Mouse (Mus musculus) left cerebral cortex, postnatal 10 days (tissue): ENCODE data around the gene Srsf7. TPM values are rescaled to one million over a fixed set of nuclear protein-coding genes. Genes with fewer than 3 reads are reported as not detected.
A peak's percentile ranks its signal among the peaks of the same experiment; 100 is the strongest.
"Not testable (repeated sequence)": the region's sequence is repeated elsewhere in the genome, so short reads cannot be mapped to it uniquely, and the experiment has no call there.

ENCODE experiments used
- DNase-seq, 2 experiments: peaks; one replicate each; pipeline ENCODE4 v3.0.0; 2021 to 2022; ENCODE audit warnings: low spot score in 2 of 2, mixed read lengths in 1 of 2; ENCODE audit errors: extremely low spot score in 1 of 2
- intact Hi-C: fragments of 180-260 bp; cut with DNase I; formaldehyde crosslinking; loops from one replicate; pipeline ENCODE4 v1.15.1; 2025
- total RNA-seq, 2 experiments: library from RNA; stranded (reverse); gene quantifications; 2 replicates each; pipeline ENCODE4 v1.2.3; 2021

Gene Srsf7
- total RNA-seq, 2 experiments from 2014 or later = 108 to 120 TPM

DNA sequence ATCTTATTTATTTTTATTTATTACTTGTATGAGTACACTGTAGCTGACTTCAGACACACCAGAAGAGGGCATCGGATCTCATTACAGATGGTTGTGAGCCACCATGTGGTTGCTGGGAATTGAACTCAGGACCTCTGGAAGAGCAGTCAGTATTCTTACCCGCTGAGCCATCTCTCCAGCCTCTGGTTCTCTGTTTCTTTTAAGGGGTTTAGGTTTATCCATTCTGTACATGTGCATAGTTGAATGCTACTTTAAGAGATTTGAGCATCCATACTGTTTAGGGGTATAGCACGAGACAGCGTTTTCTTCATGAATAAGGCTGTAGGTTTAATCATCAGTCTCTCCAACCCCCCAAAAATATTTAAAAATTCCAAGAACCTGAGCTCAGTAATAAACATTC, 6.9 kb upstream of the Srsf7 start:
- DNase-seq, intact Hi-C loops: not testable (repeated sequence)

DNA sequence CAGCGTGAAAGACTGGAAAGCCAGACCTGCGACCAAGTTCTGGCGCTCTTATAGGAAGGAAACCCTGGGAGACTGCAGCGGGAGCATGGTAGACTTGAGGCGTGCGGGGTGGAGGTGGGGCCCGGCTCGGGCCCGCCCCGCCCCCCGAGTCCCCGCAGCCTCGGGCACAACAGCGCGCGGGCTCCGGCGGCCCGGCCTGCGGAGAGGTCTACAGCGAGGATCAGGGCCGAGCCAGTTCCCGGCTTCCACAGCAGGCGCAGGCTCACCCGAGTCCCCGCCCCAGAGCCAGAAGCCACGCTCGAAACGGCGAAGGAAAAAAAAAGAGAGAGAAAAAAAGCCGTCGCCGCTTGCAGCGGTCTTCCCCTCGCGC, 821 bp downstream of the Srsf7 start:
- intact Hi-C loops = no loop called here
- DNase-seq = peak in 1 of 2 experiments; percentile 82

DNA sequence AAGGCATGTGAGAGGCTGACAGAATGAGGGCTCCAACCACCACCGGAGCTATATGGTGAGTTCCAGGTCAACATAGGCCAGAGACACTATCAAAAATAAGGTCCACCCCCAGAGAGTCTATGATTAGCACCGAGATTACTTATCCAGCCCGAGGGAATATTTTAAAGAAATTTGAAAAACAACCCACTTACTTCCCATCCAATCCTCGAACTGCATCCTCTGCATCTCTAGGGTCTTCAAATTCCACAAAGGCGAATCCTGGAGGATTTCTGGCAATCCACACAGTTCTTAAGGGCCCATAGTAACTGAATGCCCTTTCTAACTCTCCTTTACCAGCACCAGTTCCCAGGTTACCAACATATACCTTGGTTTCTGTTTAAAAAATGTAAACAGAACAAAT, 1.4 kb downstream of the Srsf7 start:
- intact Hi-C loops = no loop called here
- DNase-seq = no peak

DNA sequence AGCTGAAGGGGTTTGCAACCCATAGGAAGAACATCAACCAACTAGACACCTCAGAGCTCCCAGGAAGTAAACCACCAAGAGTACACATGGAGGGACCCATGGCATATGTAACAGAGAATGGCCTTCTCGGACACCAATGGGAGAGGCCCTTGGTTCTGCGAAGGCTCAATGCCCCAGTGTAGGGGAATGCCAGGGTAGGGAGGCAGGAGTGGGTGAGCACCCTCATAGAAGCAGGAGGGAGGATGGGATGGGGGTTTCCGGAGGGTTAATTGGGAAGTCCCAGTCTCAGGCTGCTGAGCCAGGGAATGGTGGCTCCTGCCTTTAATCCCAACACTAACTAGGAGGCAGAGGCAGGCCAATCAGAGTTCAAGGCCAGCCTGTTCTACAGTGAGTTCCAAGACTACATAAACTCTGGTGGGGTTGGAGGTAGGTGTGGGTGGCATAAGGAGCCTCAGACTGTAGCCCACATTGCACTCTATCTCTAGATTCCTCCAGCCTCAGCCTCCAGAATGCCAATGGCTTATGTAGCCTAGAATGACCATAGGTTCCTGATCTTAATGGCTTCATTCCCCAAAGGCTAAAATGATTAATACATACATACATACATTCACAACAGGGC, 7.8 kb downstream of the Srsf7 start:
- intact Hi-C loops = no loop called here

DNA sequence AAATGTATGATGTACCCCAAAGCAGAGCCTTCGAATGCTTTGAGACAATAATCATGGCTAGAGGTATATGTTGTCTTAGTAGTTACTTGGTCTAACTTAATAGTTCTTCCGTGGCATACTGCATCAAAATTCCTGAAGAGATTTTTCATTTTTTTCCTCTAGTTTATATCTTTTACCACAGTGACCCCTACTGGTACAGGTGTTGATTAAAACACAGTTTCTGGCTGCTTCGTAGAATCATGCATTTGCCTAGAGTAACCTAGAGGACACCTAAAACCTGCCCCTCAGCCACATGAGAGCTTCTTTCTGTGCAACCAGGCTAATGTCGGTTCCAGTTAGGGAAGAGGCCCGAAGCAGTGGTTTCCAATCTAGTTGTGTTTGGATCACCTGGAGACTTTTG, 14.0 kb downstream of the Srsf7 start:
- intact Hi-C loops = loop anchor here (5.0 kb wide), 1 partner anchor 331 kb away; no protein-coding TSS in a partner anchor
- peak in 1 of 2 experiments; percentile 16 for DNase-seq

More for the DNA sequence above, 7.8 kb downstream of the Srsf7 start:
- DNase-seq = no peak

DNA sequence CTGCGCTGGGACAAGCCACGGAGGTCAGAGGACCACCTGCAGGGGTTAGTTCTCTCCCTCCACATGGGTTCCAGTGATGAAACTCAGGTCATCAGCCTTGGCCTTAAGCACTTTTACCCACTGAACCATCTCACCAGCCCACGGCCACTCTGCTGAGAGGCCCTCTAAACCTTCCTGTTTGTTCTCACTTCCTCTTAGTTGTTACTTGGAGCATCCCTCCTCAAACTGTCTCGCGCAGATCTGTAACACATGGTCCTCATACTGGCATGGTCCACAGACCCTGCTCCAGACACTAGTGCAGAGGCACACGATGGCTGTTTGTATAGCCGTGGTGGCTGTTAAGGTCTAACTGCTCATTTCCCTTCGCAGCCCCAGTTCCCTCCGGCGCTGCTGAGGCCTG, 23.5 kb downstream of the Srsf7 start:
- intact Hi-C loops = loop anchor here (5.0 kb wide), 1 partner anchor 166 kb away; no protein-coding TSS in a partner anchor
- no peak for DNase-seq

DNA sequence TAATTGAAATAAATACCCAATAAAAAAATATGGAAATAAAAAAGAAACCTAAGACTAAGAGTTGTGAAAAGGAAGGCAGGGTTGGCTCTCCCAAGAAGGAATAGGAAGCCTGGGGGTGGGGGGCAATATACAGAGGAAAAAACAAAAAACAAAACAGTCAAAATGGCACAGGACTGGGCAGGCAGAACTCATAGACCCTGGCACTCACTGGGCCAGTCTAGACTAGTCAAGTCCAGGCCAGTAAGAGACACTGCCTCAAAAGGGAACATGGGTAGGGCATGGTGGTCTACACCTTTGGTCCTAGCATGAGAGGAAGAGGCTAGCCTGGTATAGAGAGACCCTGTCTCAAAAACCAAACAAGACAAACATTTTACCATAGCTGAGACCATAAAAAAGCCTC, 26.6 kb downstream of the Srsf7 start:
- no peak for DNase-seq

DNA sequence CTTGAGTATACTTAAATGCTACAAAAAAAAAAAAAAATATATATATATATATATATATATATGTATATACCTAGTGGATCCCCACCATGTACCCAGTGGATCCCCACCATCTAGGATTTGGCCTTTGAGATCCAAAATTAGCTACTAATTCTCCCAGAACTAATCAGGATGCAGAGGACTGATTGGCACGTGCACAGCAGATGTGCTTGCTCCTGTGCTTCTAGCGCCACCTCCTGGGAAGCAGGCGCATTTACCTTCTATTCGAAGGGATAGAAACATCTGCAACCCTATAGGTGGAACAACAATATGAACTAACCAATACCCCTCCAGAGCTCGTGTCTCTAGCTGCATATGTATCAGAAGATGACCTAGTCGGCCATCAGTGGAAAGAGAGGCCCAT, 27.1 kb downstream of the Srsf7 start:
- intact Hi-C loops = loop anchor here (2.0 to 5.0 kb wide), 2 partner anchors 131 to 163 kb away; no protein-coding TSS in a partner anchor
- peak; percentile 78 for DNase-seq

More for the DNA sequence above, 26.6 kb downstream of the Srsf7 start:
- intact Hi-C loops = loop anchor here (2.0 to 5.0 kb wide), 2 partner anchors 132 to 163 kb away; no protein-coding TSS in a partner anchor

DNA sequence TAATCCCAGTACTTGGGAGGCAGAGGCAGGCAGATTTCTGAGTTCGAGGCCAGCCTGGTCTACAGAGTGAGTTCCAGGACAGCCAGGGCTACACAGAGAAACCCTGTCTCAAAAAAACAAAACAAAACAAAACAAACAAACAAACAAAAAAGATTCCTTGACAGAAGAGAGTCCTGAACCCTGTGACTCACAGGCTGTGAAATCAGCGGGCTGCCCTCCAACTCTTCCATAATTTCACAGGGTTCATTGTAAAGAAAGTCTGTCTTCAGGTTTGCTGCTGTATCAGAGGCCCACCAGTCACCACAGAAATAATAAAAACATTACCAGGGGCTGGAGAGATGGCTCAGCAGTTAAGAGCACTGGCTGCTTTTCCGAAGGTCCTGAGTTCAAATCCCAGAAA, 28.3 kb downstream of the Srsf7 start:
- intact Hi-C loops, DNase-seq: not testable (repeated sequence)

DNA sequence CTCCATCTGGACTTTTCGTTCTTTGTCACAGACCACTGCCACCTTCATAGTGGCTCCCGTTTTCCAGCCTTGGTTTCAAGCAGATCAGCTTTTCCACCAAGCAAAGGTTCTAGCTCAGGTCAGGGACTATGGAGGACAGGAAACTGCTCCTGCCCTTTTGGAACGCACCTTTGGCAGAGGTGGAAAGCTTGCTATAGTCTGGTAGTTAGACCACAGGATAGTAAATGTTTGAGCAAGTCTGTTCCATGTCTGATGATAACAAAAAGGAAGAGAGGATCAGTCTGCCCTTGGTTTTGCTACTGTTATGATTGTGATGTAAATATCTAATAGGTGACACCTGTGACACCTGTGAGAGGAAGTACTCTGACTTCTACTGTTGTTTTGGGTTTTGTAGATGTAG, 31.1 kb downstream of the Srsf7 start:
- intact Hi-C loops = no loop called here
- DNase-seq = no peak

DNA sequence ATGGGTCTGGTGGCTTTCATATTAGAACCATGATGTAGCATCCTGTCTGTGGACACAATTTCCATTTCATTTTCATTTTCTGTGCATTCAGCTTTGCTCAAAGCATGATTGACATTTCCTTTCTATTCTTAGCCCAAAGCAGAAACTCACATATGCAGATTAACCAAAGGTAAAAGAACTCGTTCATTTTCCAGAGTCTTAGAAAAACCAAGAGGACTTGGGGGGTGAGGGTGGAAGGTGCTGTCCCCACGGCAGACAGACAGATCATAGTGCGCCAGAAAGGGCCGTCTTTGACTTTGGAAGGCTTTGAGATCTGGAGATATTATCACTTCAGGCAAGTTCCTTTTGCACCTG, 31.7 kb downstream of the Srsf7 start:
- intact Hi-C loops = no loop called here

DNA sequence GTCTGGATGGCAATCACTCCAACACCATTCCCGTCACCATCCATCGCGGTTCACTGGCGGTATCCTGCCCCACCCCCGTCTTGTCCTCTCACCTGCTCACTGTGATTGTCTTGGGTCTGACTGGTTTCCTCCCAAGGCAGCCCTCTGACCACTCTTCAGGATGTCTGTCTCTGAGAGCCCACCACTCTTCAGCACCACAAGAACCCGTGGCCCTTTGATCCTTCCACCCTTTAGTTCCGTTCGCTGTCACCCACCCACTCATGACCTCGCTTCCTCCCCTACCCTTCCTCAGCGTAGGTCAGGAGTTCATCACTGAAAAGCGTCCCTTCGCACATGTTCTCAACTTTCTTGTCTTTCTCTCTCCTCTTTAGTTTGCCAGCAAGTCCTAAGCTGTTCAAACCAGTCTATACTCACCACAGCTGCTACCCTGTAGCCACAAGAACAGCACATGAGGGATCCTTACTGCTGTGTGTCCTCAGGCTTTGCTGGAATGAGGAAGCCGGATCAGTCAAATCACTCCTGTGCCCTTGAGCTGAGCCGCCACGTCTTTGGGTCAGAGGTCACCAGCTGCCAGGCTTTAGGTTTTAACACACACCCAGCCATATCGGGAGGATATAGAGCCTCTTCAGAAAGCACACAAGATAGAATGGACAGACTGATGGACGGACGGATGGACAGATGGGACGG, 32.3 kb downstream of the Srsf7 start:
- intact Hi-C loops = no loop called here
- DNase-seq = no peak

More for the DNA sequence above, 31.7 kb downstream of the Srsf7 start:
- no peak for DNase-seq

DNA sequence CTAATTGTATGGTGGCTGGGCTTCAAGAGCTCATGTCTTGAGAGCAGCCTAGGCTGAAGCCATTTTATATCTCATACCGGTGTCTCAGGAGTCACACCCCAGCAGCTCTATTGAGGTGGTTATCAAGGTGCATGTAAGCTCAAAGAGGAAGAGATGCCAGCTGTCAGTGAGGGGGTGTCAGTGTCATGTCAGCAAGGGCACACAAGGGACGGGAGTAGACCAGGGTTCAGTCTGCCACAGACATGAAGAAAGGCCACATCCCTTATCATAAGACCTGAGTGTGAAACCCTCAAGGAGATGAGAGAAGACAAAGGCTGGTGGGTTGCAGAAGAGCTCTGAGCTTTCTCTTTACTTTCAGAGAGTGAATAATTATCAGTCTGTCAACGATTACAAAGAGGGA, 33.0 kb downstream of the Srsf7 start:
- intact Hi-C loops = no loop called here
- DNase-seq = no peak

DNA sequence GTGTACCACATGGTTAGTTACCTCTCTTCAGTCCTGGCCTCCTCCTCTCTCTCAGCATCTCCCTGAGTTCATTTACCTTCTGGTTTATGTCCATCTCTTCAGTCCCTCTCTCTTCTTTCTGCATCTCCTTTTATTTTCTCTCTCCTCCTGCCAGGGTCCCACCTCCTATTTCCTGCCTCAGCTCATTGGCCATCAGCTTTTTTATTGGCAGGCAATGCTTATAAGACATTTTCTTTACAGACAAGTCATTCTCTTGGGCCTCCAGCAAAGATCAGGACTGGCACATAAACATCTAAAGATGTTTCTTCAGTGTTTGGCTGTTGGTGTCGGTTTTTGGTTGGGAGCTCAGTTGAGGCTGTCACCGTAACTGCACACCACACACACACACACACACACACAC, 33.4 kb downstream of the Srsf7 start:
- no peak for DNase-seq
- intact Hi-C loops = no loop called here

DNA sequence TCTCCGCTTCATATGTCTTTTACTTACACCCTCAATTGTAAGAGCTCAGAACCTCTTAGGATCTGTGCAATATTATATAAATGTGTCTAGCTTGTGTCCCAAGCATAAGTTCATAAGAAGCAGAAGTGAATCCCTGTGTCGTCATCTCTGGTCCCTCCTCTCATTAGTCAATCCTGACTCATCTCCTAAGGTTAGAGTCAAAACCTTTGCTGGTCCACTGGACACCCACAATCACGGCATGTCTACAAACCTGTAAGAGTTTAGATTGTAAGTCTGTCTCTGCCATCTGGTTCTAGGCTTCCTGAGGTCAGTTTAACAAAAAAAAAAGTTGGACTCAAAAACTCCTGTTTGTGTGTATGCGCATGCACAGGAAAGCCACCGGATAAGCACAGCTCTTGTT, 34.3 kb downstream of the Srsf7 start:
- intact Hi-C loops = no loop called here
- DNase-seq = no peak

DNA sequence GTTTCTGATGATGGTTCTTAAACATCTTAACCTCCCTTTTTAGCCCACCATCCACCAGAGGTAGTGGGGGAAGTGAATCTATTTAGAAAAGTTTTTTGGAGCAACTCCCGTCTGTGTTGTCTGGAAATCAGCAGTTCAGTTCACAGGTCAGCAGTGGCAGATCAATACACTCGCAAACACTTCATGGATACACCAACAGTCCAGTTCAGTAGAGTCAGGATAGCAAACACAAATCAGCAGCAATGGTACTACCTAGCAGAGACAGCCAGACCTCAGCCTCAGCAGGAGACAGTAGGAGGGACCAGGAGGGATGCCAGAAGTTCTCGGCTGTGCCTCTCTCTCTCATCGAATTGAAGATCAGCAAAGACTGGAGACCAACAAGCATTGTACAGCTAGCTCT, 35.2 kb downstream of the Srsf7 start:
- intact Hi-C loops = no loop called here
- DNase-seq = no peak

DNA sequence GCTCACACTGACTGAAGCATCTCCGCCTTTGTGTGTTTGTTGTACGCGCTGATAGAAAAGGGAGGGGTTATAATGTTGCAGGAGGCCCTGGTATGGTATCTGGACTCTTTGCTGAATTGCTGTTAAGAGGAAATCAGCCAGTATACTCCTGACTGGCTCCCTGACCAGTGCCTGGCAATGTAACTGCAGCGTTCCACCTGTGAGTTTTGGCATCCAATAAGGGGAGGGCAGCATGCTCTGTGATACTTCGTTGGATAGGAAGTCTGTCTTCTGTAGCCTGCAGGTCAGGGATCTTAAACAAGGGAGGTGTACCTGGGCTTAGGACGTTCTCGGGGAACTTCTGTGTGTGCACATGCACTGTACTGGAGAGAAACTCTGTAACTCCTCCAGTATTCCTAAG, 36.2 kb downstream of the Srsf7 start:
- intact Hi-C loops = no loop called here
- no peak for DNase-seq

DNA sequence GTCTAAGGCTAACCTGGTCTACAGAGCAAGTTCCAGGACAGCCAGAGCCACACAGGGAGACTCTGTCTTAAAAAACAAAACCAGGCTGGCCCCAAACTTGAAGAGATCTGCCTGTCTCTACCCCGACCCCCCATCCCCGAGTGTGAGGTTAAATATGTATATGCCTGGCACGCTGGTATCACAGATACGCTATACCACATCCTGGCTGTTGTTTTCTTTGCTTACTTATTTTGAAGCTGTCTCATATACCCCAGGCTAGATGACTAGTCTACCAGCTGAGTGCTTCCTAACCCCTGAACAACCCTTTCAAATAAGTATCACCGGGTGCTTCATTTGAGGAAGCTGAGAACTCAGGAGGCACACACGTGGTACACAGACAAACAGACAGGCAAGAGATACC, 37.3 kb downstream of the Srsf7 start:
- no peak for DNase-seq
- intact Hi-C loops = loop anchor here (5.0 kb wide), 1 partner anchor 107 kb away; the partner anchor contains the start of gene Hnrnpll

DNA sequence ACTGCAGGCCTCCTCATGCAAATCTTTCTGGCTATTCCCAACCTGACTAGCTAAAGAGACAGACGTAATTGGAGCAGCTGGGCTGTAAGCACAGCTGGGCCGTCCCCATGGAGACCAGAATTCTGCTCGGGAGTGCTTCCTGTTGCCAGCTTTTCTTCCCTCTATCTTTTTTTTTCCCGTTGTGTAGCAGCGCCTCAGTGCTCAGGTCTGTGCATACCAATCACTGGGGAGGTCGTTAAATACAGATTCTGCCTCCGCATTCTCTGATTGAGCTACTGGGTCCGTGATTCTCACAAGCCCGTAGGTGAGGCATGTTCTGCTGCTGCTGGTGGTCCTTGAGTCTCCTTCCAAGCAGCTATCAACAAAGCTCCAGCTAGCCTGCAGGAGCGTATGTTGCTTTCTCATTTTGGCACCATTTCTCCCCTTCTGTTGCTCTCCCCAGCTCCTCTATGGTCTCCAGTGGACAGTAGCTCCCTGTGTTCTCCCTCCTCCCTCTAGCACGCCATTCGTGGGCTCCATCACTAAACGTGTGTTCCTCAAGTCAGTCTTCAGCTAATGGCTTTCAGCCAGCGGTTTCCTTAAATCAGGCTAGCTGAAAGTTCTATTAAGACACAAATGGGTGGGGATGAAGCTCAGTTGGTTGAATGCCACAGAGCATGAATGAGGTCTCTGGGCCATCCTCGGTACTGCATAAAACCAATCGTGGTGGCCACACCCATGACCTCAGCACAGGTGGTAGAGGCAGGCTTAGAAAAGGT, 38.5 kb downstream of the Srsf7 start:
- intact Hi-C loops = loop anchor here (5.0 kb wide), 1 partner anchor 106 kb away; the partner anchor contains the start of gene Hnrnpll

DNA sequence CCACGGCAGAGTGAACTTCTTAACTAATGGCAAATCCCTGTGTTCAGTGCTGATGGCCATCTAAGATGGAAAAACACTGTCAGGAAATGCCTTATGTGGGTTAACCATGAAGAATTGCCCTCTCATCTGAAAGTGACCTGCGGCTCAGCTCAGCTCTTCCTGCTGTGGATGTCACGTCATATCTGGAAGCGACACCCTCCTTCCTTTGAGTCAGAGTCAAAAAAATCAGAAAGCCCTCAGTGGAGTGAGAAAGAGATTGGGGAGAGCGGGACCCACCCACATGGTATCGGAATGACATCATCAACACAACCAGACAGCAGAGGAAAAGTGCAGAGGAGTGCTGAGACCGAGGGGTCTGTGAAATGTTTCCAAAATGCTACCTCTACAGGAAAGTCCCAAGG, 39.3 kb downstream of the Srsf7 start:
- DNase-seq = peak in 1 of 2 experiments; percentile 25
- intact Hi-C loops = loop anchor here (5.0 kb wide), 1 partner anchor 106 kb away; the partner anchor contains the start of gene Hnrnpll

More for the DNA sequence above, 38.5 kb downstream of the Srsf7 start:
- DNase-seq = peak; percentile 77
